Mouse (Mus musculus) neural tube, embryonic 10.5 days (tissue): ENCODE measurements around the gene Cyfip2.
"Not testable (repeated sequence)": the region's sequence is repeated elsewhere in the genome, so short reads cannot be mapped to it uniquely, and the experiment has no call there.

ENCODE experiments used
- DNase-seq: peaks from one replicate; pipeline ENCODE4 v3.0.0-alpha.2; 2017; ENCODE audit warnings: low spot score; ENCODE audit errors: extremely low spot score

Cyfip2 gene

GRCm38 (mm10) chr11:46200664-46201063, 112.0 kb downstream of the Cyfip2 start:
- no peak for DNase-seq

DNA sequence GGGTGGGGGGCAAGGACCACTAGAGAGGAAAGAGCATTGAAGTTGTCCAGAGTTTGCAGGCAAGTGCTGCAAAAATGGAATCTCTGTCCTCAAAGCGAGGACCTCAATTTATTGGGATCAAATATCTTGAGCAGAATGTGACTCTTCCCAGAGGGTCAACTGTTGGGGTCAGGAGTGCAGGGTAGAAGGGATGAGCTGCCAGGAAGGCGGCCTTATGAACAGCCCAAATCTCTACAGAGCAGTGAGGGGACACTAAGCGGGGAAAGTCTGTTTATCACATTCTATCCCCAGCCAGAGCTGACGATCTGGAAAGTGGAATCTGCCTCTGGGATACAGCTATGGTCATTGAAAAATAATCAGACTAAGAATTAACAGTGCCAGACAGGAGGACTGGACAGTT, 118.5 kb downstream of the Cyfip2 start:
- no peak for DNase-seq

- DNase-seq = no peak
These were observed 124.4 kb downstream of the Cyfip2 start for GRCm38 (mm10) chr11:46188283-46188682.

- no peak for DNase-seq
These were observed 127.2 kb downstream of the Cyfip2 start for GRCm38 (mm10) chr11:46185486-46185885.

- no peak for DNase-seq
These were observed 127.7 kb downstream of the Cyfip2 start for GRCm38 (mm10) chr11:46184946-46185345.

DNA sequence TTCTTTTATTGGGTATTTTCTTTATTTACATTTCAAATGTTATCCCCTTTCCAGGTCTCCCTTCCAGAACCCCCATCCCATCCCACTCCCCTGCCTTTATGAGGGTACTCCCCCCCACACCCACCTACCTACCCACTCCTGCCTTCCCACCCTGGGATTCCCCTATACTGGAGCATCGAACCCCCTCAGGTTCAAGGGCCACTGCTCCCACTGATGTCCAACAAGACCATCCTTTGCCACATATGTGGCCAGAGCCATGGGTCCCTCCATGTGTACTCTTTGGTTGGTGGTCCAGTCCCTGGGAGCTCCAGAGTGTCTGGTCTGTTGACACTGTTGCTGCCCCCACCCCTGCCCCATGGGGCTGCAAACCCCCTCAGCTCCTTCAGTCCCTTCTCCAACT, 130.6 kb downstream of the Cyfip2 start:
- DNase-seq = not testable (repeated sequence)

- DNase-seq = no peak
These were observed 135.2 kb downstream of the Cyfip2 start for GRCm38 (mm10) chr11:46177246-46178043.

GRCm38 (mm10) chr11:46176155-46176554, 136.5 kb downstream of the Cyfip2 start:
- no peak for DNase-seq

DNA sequence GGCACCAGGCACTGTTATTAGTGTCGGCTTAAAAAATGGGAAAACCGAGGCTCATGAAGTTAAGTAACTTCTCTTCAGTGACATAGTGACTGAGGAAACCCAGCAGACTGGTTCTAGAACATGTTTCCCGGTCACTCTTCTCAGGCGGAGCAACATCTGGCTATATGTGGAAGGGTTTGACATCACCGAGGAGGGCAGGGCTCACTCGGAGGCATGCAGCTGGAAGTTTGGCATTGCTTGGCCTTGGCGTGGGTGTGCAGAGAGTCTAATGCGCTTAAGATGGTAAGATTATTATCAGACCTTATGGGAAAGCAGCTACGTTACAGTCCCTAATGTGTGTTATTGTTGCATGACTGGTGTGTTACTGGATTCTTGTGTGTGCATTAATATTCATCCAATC, 140.5 kb downstream of the Cyfip2 start:
- DNase-seq = no peak

- no peak for DNase-seq
These were observed 142.8 kb downstream of the Cyfip2 start for GRCm38 (mm10) chr11:46169908-46170307.

- no peak for DNase-seq
These were observed 144.2 kb downstream of the Cyfip2 start for GRCm38 (mm10) chr11:46168506-46168905.

DNA sequence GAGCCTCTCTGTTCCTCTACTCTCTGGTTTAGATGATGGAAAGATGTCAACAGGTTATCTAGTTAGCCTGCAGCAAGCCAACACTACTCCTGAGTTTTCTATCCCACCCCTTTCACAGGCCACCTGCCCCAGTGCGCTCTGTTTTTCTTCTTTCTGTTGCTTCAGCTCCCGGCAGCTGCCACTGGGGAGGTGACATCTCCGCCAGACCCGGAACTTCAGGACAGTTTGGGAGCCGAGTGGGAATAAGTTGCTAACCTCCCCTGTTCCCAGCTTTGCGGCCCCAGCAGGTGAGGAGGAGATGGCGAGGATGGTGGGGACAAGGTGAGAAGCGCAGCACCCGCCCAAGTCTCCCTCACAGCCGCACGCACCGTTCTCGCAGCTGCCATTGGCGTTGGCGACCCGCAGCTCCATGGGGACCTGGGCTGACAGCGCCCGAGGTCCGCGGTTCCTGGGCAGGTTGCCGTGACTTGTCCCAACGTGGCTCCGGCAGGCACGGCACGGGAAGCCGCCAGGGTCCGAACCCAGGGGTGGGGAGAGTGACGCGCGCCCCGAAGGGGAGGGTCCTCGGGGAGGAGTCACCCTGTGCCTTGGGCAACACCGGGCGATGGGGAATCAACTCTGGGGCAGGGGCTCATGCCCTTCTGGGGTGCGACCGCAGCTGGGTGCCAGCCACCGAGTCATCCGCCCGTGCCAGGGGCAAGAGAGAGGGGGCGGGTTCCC, 146.6 kb downstream of the Cyfip2 start, which contains the start of gene Nipal4:
Nipal4 (minus strand) TSS at position 643 of the 720 bp plus-strand sequence.
- DNase-seq = peak; percentile 32

DNA sequence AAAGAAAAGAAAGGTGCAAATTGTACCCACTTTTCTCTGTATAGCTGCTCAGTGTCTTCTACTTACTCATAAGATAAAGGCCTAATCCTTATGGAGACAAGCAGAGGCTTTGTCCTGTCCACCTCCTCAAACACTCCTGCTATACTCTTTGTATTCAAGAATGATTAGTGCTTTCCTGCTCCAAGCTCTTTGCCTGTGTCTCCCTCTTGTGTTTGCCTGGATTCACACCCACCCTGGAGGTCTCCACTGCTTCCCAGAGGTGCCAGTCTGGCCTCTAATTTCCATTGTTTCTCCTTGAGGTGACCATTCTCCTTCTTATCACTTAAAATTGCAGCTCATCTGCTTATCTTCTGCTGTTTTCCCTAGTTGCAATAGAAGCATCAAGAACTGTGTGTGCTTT, 155.2 kb downstream of the Cyfip2 start:
- no peak for DNase-seq

DNA sequence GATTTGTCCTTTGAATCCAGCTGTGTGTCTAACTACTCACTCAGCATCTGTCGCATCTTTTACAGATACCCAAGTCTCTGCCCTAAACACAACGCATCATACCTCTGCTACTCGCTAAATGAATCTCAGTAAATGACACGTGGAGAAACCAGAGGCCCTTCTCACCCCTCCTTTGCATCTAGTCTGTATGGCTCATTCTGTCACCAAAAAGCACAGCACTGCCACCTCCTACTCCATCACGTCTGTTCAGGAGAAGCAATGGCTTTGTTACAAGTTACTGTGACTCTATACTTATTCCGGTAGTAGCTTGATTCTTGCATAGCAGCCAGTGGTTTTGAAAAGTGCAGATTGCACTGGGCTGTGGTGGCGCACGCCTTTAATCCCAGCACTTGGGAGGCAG, 155.7 kb downstream of the Cyfip2 start:
- DNase-seq = no peak

DNA sequence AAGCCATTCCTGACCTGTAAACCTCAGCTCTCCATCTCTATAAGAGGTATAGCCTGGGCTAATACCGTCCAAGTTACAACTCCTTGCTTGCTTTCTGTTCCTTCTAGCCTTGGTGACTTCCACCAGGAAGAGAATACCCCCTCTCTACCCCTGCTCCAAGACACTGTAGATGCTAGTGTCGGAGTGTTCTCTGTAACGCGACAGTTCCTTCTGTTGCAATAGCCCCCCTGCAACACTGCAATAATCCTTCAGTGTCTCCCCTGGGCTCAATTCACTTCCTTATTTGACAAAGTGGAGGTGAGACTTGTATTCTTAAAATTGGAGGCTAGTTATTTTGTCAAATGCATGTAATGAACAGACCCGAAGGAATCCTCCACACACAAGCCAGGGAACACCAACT, 166.0 kb downstream of the Cyfip2 start:
- DNase-seq = no peak

DNA sequence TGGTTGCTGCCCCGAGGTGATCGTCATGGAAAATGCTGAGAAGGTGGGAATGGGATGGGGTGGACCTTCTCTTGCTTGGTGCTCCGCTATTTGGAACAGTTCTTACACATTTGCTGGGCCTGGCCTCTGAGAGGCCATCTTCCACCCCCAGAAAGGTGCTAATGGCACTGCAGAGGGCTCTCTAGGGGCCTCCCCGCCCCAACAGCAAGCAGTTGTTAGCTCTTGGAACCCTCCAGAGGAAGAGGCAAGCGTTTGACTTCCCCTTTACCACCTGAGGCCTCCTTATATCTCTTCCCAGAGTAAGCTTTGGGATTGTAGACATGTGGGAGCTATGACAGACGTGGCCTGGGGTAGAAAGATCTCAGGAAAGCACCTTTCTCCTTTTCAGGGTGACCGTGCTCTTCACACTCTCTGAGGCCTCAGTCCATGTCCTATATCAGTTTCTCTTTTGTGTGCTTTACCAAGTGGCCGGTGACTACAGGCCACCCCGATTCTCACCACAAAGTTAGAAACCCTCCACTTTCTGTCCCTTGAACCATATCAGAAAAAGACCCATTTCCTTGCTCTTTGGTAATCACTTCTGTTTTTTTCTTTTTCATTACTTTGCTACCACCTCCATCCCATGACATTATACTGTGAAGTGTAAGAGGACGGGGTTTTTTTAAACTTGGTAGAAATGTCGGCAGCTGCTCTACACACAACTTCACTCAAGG, 167.3 kb downstream of the Cyfip2 start:
- no peak for DNase-seq
